Mouse (Mus musculus): ENCODE results near the gene Duxf3.
"Not testable (repeated sequence)": the region's sequence is repeated elsewhere in the genome, so short reads cannot be mapped to it uniquely, and the experiment has no call there.

Duxf3 gene

DNA sequence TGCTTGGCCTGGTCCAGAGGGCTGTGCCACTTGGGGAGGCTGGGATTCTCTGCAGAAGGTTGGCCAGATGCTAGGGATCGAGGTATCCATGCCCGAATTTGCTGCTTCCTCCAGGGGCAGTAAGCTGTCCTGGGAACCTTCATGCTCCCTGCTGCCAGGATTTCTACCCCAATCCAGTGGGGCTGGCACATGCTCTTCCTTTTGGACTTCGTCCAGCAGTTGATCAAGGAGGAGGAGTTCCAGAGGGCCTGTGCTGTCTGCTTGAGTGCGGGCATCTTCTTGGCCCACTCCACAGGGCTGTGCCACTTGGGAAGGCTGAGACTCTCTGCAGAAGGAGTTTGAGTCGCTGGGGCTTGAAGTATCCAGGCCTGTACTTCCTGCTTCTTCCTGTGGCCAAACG lies 9.3 kb downstream of the Duxf3 start:
- not testable (repeated sequence) for DNase-seq (ENCODE audit: low read depth, low spot score)

DNA sequence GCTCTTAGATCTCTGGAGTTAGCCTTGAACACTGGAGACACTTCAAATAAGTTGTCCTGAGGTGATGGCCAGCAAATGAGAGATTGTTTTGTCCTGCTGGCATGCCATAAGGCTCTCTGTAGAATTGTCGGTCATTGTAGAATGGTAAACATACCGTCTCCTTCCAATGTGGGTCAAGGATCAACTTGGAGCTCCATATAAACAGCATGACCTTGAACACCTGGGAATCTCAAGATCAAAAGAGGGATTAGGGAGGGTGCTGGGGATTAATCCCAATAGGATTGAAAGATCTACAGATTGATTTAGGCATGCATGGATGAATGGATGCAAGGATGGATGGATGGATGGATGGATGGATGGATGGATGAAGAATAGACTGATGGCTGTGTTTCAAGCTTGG lies 10.9 kb downstream of the Duxf3 start:
- DNase-seq (ENCODE audit: low read depth, low spot score), result not testable (repeated sequence)

DNA sequence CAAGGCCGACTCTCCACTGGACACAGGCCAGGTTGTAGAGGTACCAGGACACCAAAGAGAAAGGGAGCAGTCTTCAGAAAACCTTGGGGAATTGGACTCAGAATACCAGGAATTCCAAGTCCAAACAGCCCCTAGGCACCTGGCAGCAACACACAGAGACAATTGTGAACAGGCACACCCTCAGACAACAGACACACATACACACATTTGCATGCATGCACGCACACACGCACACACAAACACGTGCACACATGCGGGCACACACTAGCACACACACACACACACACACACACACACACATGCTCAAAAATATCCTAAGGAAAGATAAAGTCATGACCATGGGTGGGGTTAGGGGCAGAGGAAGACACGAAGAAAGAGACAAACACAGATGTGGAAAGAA lies 11.7 kb downstream of the Duxf3 start:
- no peak for DNase-seq (ENCODE audit: low read depth, low spot score)

DNA sequence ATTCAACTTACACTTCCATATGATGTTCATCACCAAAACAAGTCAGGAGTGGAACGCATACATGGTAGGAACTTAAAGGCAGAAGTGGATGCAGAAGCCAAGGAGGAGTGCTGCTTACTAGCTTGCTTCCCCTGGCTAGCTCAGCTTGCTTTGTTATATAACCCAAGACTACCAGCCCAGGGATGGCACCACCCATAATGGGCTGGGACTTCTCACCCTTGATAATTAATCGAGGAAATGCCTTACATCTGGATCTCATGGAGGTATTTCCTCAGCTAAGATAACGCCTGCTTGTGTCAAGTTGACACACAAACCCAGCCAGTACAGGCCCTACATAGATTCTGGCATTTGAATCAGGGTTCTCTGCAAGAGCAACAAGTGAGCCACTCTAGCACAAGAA lies 15.1 kb downstream of the Duxf3 start:
- no peak for DNase-seq (ENCODE audit: low read depth, low spot score)

DNA sequence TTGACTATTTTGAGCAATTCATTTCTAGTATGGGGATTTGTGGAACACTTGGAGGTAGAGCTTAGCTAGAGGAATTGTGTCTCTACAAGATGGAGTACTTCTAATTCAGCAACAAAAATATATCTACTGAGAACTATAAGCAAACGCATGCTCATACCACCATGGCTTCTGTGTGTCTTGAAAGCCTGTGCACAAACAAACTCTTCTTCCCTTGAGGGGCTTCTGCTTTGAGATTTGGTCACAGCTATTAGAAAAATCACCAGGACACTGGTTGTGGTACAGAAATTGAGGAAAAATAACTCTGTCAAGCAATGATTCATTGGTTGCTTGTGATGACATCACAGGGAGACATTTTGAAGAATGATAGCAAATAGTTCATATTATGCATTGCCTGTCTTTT lies 17.1 kb downstream of the Duxf3 start:
- DNase-seq (ENCODE audit: low read depth, low spot score), result no peak

DNA sequence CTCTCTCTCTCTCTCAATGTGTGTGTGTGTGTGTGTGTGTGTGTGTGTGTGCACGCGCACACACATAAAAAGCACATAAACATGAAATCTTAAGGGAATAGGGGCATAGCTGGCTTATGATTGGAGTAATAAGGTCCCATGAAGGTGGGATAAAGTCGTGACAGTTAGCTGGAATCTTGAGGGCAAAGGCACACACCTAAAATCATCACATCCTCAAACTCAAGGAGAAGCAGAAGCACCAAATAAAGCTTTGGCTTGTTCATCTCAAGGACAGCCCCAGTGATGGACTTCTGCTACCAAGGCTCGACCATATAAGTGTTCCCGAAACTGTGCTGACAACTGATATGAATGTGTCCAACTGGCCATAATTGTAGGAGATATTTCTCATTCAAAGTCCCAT lies 17.5 kb downstream of the Duxf3 start:
- no peak for DNase-seq (ENCODE audit: low read depth, low spot score)

DNA sequence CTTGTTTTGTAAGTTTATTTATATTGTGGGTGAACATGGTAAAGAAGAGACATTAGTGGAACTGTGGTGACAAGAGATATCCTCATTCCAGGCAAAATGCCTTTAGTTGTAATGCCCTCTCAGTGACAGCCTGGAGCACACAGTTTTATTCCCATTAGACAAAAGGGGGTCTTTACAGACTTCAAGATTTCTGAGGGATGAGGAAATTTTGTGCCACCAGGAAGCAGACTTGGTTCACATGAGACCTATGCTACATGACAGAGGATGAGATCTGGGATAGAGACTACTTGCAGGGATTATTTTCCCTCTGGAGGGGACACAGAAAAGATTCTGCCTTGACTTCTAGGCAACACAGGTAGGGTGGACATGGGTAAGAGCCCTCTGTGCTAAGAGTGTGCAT lies 18.0 kb downstream of the Duxf3 start:
- no peak for DNase-seq (ENCODE audit: low read depth, low spot score)

DNA sequence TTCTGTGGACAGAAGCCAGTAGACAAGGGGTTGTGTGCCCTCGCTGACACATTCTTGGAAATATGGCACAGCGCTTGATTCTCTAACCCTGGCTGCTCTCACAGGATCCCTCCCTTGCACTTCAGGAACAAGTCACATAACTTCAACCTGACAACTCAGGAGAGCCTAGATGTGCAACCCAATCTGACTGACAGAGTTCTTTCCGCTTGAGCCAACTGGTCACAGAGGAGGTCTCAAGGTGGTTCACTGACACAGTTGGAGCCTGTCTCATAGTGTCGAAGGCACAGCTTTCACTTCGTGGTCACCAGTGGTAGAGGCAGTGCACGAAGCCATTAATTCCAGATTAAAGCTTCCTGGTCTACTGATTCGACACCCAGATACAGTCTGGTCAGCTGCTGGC lies 20.2 kb downstream of the Duxf3 start:
- DNase-seq (ENCODE audit: low read depth, low spot score), result no peak

DNA sequence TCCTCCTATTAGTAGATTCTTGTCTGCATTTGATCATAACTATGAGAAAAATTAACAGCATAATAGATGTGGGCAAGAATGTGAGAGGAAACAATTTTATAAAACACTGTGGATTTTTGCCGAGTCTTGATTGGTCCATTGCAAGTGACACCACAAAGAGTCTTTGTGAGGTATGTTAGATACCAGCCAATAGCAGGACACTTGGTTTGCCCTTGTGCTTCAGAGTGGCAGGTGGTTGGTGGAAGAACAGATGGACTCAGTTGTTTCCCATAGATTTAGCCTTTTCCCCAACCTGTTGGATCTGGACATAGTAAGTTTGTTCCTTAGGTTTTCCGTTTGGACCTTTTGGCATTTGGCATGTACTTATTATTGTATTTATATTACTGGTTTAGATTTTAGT lies 21.3 kb downstream of the Duxf3 start:
- DNase-seq (ENCODE audit: low read depth, low spot score), result no peak

DNA sequence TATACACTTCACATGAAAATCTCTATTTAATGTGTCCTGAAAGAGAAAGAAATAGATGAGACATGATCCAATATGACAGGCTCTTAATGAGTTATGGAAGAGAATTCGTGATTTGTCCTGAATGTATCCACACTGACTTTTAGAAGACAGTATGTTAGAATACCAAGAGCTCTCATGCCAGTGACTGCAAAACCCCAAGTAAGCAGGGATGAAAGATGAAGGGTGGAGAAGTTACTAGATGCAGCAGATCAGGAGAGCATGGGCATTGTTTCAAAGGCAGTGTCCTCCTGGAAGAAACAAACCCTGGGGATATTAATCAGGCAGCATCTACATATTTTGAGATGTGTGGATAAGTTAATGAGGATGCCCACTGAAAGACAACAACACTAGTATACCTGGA lies 22.0 kb downstream of the Duxf3 start:
- DNase-seq (ENCODE audit: low read depth, low spot score), result no peak

DNA sequence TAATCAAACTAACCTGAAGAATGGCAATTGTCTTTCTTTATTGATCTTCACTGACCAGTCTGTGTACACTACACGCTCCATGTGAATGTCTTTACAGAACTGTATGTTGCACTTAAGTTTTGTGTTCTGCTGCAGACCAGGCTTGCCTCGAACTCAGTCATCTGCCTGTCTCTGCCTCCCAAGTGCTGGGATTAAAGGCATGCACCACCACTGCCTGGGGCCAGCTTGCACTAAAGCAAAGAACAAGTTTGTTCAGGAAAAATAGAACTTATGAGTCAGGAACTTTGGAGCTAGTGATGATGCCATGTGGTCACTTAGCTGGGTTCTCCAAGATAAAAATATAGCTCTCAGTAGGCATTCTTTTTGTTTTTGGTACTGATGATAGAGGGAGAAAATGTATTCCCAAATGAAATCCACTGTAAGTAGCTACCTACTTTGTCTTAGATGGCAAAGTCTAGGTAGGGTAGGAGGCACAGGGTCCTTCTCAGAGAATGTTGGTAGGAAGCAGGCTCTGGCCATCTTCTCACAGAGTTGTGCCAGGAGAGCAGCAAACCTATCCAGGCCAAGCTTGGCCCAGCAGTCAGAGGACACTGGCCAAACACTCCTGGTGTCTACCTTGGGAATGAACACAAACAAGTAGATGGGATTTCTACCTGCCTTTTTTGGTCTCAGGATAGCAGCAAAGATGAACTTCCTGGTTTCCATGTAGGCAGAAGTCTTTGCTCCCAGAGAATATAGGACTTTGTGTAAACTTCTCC lies 22.6 kb downstream of the Duxf3 start:
- no peak for DNase-seq (ENCODE audit: low read depth, low spot score)

DNA sequence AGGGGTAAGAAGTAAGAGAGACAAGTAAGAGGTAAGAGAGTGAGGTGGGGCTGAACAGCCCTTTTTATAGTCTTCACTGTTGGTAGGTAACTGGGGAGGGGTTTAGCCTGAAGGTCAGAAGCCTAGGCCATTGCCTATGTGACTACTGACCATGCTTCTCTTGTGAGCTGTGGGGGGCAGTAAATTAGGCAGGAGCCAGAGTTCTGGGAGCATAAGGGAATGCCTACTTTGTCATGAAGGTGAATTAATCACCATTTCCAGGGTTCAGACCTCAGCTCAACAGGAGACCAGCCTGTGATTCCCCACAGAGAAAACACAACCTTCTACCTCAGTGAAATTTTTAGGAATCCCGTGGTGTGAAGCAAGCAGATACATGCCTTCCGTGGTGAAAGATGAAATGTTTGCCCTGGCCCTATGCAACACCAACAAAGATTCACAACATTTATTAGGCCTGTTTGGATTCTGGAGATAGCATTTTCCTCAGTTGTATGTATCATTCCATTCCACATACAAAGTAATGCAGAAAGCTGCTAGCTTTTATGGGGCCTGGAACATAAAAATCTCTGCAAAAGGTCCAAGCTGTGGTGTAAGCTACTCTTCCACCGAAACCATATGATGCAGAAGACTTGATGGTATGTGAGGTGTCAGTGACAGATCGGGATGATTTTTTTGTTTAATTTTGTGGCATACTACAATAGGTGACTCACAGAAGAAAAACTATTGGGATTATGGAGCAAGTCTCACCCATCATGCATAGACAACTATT lies 25.7 kb downstream of the Duxf3 start:
- no peak for DNase-seq (ENCODE audit: low read depth, low spot score)

DNA sequence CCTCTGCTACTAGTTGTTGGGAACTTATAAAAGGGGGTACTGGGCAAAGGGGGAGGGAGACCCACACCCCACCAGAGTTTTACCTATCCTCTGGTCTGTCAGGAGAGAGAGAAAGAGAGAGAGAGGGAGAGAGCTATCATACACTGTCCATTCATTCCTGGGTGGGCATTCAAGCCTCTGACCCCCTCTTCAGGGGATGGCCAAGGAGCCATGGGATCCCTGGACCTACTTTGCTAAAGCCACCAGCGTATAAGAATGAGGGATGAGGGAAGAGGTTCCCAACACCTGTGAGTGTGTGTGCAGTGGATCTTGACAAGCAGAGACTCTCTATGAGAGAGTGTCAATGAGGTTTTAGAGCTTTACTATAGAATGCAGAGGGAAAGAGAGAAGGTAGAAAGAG lies 26.5 kb downstream of the Duxf3 start:
- DNase-seq (ENCODE audit: low read depth, low spot score), result no peak
